19 mouse cellular contexts compared by ENCODE assay signal in genomic region chr10:24922977-24923376, GRCm38 (mm10). TPM values are rescaled to one million over a fixed set of nuclear protein-coding genes. Genes with fewer than 3 reads are reported as not detected.
"Had no signal": no experiment of that assay in that cellular context is flagged by ENCODE, and none has a peak within 500 bp of the region (broad histone marks: within the 10 kb centered on the region; RNA-seq: fewer than 3 reads in every experiment).

No protein-coding gene starts in this region.

- H3K4me3 ChIP-seq: lung, embryonic 15.5 days; megakaryocyte, embryonic 14.5 days; midbrain, embryonic 13.5 days; midbrain, embryonic 15.5 days; neural tube, embryonic 12.5 days; stomach, embryonic 15.5 days had no signal

- DNase-seq: lung, adult 2 months; lung, postnatal 14 days; lung, postnatal 36 days; right cerebral cortex, postnatal 14 days; thymus, adult 2 months; thymus, postnatal 25 days; thymus, postnatal 4 days had no signal

- H3K9ac ChIP-seq: liver, embryonic 14.5 days; lung, embryonic 15.5 days; midbrain, embryonic 13.5 days; midbrain, embryonic 15.5 days; neural tube, embryonic 12.5 days; stomach, embryonic 15.5 days had no signal

- H3K4me1 ChIP-seq: midbrain, embryonic 15.5 days had no signal

- H3K9me3 ChIP-seq: lung, embryonic 15.5 days; megakaryocyte, embryonic 14.5 days; midbrain, embryonic 13.5 days; midbrain, embryonic 15.5 days; neural tube, embryonic 12.5 days; stomach, embryonic 15.5 days had no signal

- H3K4me2 ChIP-seq: lung, embryonic 15.5 days; midbrain, embryonic 11.5 days; midbrain, embryonic 13.5 days; midbrain, embryonic 15.5 days; neural tube, embryonic 12.5 days; stomach, embryonic 15.5 days had no signal

- H3K27ac ChIP-seq: liver, embryonic 14.5 days; lung, embryonic 15.5 days; macrophage; midbrain, embryonic 13.5 days; midbrain, embryonic 15.5 days; neural tube, embryonic 12.5 days; stomach, embryonic 15.5 days; stomach, postnatal 0 days had no signal

- H3K27me3 ChIP-seq: lung, embryonic 15.5 days; megakaryocyte, embryonic 14.5 days; midbrain, embryonic 13.5 days; midbrain, embryonic 15.5 days; neural tube, embryonic 12.5 days; stomach, embryonic 15.5 days had no signal

- H3K36me3 ChIP-seq: lung, embryonic 15.5 days; midbrain, embryonic 15.5 days; neural tube, embryonic 12.5 days; stomach, embryonic 15.5 days had no signal

- ATAC-seq: lung, postnatal 0 days; midbrain, embryonic 13.5 days; midbrain, embryonic 15.5 days had no signal

RNA-seq across cellular contexts. Expression of gene Arg1, which starts 4.3 kb away (rescaled TPM):
- polyA plus RNA-seq: macrophage; spleen, adult 2 months had no signal
